Mouse (Mus musculus) midbrain, embryonic 16.5 days (tissue): ENCODE data around the gene B3galt4. TPM values are rescaled to one million over a fixed set of nuclear protein-coding genes. Genes with fewer than 3 reads are reported as not detected.

Experiments
- ATAC-seq: fragments of 200-750 bp; cut with Nextera tagmentation; 2 replicates; pipeline ENCODE4 v1.8.0; 2017; ENCODE audit warnings: moderate TSS enrichment
- H3K27ac ChIP-seq: fragments of 300-500 bp; sonication (generic); 2 replicates; pipeline ENCODE4 v1.5.1; 2014; ENCODE audit warnings: mild to moderate bottlenecking, low read length, mixed read lengths
- H3K27me3 ChIP-seq: fragments of 300-500 bp; sonication (generic); 2 replicates; pipeline ENCODE4 v1.6.1; 2014; ENCODE audit warnings: low read depth, low read length, mixed read lengths; ENCODE audit not compliant: control insufficient read depth, insufficient read depth
- H3K36me3 ChIP-seq: fragments of 300-500 bp; sonication (generic); 2 replicates; pipeline ENCODE4 v1.6.1; 2014; ENCODE audit warnings: mild to moderate bottlenecking, low read length, moderate library complexity, mixed read lengths; ENCODE audit not compliant: control insufficient read depth, insufficient read depth
- H3K4me1 ChIP-seq: fragments of 300-500 bp; sonication (generic); 2 replicates; pipeline ENCODE4 v1.6.1; 2014; ENCODE audit warnings: mild to moderate bottlenecking, low read length, mixed read lengths; ENCODE audit not compliant: control insufficient read depth, insufficient read depth
- H3K4me2 ChIP-seq: fragments of 300-500 bp; sonication (generic); 2 replicates; pipeline ENCODE4 v1.6.1; 2014; ENCODE audit warnings: mild to moderate bottlenecking, low read length, mixed read lengths
- H3K4me3 ChIP-seq: fragments of 300-500 bp; sonication (generic); 2 replicates; pipeline ENCODE4 v1.5.1; 2014; ENCODE audit warnings: low read depth, mild to moderate bottlenecking, low read length, moderate library complexity, mixed read lengths
- H3K9ac ChIP-seq: fragments of 300-500 bp; sonication (generic); 2 replicates; pipeline ENCODE4 v1.6.1; 2014; ENCODE audit warnings: low read depth, low read length, mixed read lengths
- H3K9me3 ChIP-seq: fragments of 300-500 bp; sonication (generic); replicated peaks from 2 replicates; pipeline ENCODE4 v1.6.1; 2014; ENCODE audit warnings: mild to moderate bottlenecking, low read length, mixed read lengths; ENCODE audit not compliant: control insufficient read depth, poor library complexity, severe bottlenecking
- WGBS: fragments of 180-500 bp; shearing (Covaris S2); extraction: QIAGEN DNeasy Blood & Tissue Kit; methylation state at CpG from one replicate; pipeline ENCODE4 v1.1.7; 2014; 5-methylcytosine and 5-hydroxymethylcytosine counted together
- polyA plus RNA-seq: library from polyadenylated mRNA; unstranded; fragments of >200 nt; fragmentation: Nextera tagmentation; extraction: Ambion mirVana; gene quantifications from 2 replicates; pipeline ENCODE4 v1.2.1, GENCODE M21; 2015

B3galt4 gene
- polyA plus RNA-seq, 1 experiment from 2014 or later, result 16.6 TPM

DNA sequence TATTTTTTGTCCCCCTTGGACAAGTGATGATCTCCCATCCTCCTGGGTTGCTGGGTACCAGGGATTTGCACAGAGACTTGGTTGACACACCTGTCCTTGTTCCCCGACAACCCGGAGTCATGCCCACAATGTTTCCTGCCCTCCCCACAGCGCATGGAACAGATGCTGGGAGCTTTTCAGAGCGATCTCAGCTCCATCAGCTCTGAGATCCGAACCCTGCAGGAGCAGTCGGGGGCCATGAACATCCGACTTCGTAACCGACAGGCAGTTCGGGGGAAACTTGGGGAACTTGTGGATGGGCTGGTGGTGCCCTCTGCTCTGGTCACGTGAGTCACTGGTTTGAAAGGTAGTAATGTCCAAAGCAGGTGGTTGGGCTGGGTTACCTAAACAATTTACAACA lies 7.2 kb upstream of the B3galt4 start:
- 97% methylated on average over 11 of the region's 11 CpGs for WGBS
- peaks cover 30% of the 10 kb centered on the region for H3K36me3 ChIP-seq
- H3K4me1 ChIP-seq, result peaks cover 22% of the 10 kb centered on the region
- H3K9ac ChIP-seq, result no peak overlapping the region
- H3K4me3 ChIP-seq, result no peak overlapping the region
- H3K9me3 ChIP-seq, result no peaks in the 10 kb centered on the region
- H3K27ac ChIP-seq, result no peak overlapping the region
- ATAC-seq, result no peak
- no peak overlapping the region for H3K4me2 ChIP-seq
- no peaks in the 10 kb centered on the region for H3K27me3 ChIP-seq

- no peak overlapping the region for H3K9ac ChIP-seq
- no peak overlapping the region for H3K4me3 ChIP-seq
- peaks cover 31% of the 10 kb centered on the region for H3K4me1 ChIP-seq
- WGBS, result 88% methylated on average over 6 of the region's 6 CpGs
- H3K27me3 ChIP-seq, result no peaks in the 10 kb centered on the region
- no peaks in the 10 kb centered on the region for H3K9me3 ChIP-seq
- H3K27ac ChIP-seq, result no peak overlapping the region
- no peak for ATAC-seq
- peaks cover 31% of the 10 kb centered on the region for H3K36me3 ChIP-seq
- no peak overlapping the region for H3K4me2 ChIP-seq
Observed at GRCm38 (mm10) chr17:33957493-33957892, 6.2 kb upstream of the B3galt4 start.

- Histone ChIP-seq H3K4me2 (peak overlapping the region; percentile 82), H3K4me3 (peak overlapping the region; percentile 88), H3K27me3 (no peaks in the 10 kb centered on the region), H3K9me3 (no peaks in the 10 kb centered on the region), H3K9ac (peak overlapping the region; percentile 87), H3K36me3 (peaks cover 26% of the 10 kb centered on the region; the same call in 1 of the 2 replicates), H3K4me1 (peaks cover 41% of the 10 kb centered on the region), H3K27ac (peak overlapping the region; percentile 94)
- no peak for ATAC-seq
- 9% methylated on average over 10 of the region's 10 CpGs for whole genome bisulfite sequencing
Observed at GRCm38 (mm10) chr17:33956336-33956735, 5.0 kb upstream of the B3galt4 start.

- H3K4me3 ChIP-seq, result peak within 1 kb of the TSS; percentile 88
- H3K36me3 ChIP-seq, result peaks cover 20% of the 10 kb centered on the region; the same call in 1 of the 2 replicates
- peak within 1 kb of the TSS; percentile 94 for H3K9ac ChIP-seq
- H3K27ac ChIP-seq, result peak within 1 kb of the TSS; percentile 94
- peak; percentile 84 for ATAC-seq
- H3K9me3 ChIP-seq, result no peaks in the 10 kb centered on the region
- peaks cover 43% of the 10 kb centered on the region for H3K4me1 ChIP-seq
- WGBS, result under 1% methylated on average over 50 of the region's 50 CpGs
- H3K4me2 ChIP-seq, result peak within 1 kb of the TSS; percentile 97
- no peaks in the 10 kb centered on the region for H3K27me3 ChIP-seq
Observed at GRCm38 (mm10) chr17:33955555-33956214, 4.4 kb upstream of the B3galt4 start, which contains the start of the genes Vps52 and Rps18. Vps52 (plus strand) TSS chr17:33955812. Rps18 (minus strand) TSS chr17:33956001.

GRCm38 (mm10) chr17:33954646-33955554 lies 3.6 kb upstream of the B3galt4 start:
- peak; percentile 58 for ATAC-seq
- Histone ChIP-seq H3K9ac (peak overlapping the region; percentile 94), H3K27ac (peak overlapping the region; percentile 87), H3K4me1 (peaks cover 51% of the 10 kb centered on the region), H3K4me3 (peak overlapping the region; percentile 88), H3K27me3 (no peaks in the 10 kb centered on the region), H3K36me3 (peaks cover 19% of the 10 kb centered on the region; the same call in 1 of the 2 replicates), H3K9me3 (no peaks in the 10 kb centered on the region), H3K4me2 (peak overlapping the region; percentile 97)
- under 1% methylated on average over 33 of the region's 33 CpGs for WGBS

DNA sequence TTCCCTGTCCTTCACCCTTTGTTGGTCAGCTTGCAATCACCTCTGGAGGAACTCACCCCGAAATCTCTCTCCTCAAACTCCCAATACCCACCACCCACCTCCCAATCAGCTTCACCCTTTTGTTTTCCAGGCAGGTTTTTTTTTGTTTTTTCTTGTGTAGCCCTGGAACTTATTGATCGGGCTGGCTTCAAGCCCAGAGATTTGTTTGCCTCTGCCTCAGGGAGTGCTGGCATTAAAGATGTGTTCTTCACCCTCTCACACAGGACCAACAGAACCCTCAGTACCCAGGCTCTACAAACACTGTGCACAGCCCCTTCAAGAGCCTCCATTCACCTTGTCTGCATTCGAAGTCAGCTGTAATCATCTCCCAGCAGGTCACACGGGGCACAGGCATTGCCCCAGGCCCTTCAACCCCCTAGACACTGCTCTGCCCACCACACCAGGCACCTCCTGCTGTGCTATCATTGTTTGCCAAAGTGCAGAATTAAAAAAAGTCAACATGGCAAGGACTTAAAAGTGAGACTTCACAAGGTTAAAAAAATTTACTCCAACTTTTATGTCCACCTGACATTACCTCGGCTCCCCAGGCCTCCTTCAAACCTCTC lies 2.8 kb upstream of the B3galt4 start:
- Histone ChIP-seq H3K9ac (peak overlapping the region; percentile 94), H3K27ac (no peak overlapping the region), H3K4me3 (peak overlapping the region; percentile 88), H3K36me3 (peaks cover 11% of the 10 kb centered on the region; the same call in 1 of the 2 replicates), H3K9me3 (no peaks in the 10 kb centered on the region), H3K4me1 (peaks cover 57% of the 10 kb centered on the region), H3K4me2 (peak overlapping the region; percentile 97), H3K27me3 (no peaks in the 10 kb centered on the region)
- ATAC-seq, result no peak
- WGBS, result 36% methylated on average over 5 of the region's 5 CpGs

DNA sequence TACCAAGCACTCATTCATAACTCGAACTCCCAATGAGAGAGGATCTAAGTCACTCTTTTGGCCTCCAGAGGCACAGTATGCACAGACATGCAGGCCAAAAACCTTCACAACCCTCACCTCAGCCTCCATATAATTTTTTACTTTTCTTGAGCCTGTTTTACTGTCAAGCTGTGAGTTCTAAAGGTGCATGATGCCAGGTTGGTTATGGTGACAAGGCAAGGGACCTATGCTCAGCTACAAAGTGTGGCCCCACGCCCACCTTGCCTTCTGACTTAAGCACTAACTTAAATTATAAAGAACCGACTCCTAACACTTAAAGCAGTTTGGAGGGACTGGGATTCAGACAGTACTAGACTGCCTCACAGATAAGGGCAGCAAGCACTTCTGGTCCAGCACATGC lies 2.0 kb upstream of the B3galt4 start:
- Histone ChIP-seq H3K4me2 (no peak overlapping the region), H3K9ac (no peak overlapping the region), H3K4me3 (no peak overlapping the region), H3K9me3 (no peaks in the 10 kb centered on the region), H3K27ac (no peak overlapping the region), H3K4me1 (peaks cover 57% of the 10 kb centered on the region), H3K36me3 (peaks cover 13% of the 10 kb centered on the region; the same call in 1 of the 2 replicates), H3K27me3 (no peaks in the 10 kb centered on the region)
- ATAC-seq, result no peak
- 83% methylated on average over 3 of the region's 3 CpGs for WGBS

GRCm38 (mm10) chr17:33952879-33953278 lies 1.6 kb upstream of the B3galt4 start:
- Histone ChIP-seq H3K4me1 (peaks cover 57% of the 10 kb centered on the region), H3K4me2 (no peak overlapping the region), H3K9me3 (no peaks in the 10 kb centered on the region), H3K36me3 (peaks cover 15% of the 10 kb centered on the region; the same call in 1 of the 2 replicates), H3K27me3 (no peaks in the 10 kb centered on the region), H3K9ac (0 out of 2 replicates have a peak overlapping the region, but pooled peaks have one; percentile 11), H3K27ac (no peak overlapping the region), H3K4me3 (no peak overlapping the region)
- 87% methylated on average over 4 of the region's 4 CpGs for WGBS
- no peak for ATAC-seq
